Mouse (Mus musculus): ENCODE results near the gene Phf19.

- TF ChIP-seq CHD2 (IDR thresholded peaks at IDR 0.05; ENCODE audit: low read depth, low read length) (no peak), HCFC1 (IDR thresholded peaks at IDR 0.05; ENCODE audit: borderline replicate concordance, insufficient read depth, low read length) (no peak), ZC3H11A (IDR thresholded peaks at IDR 0.05; ENCODE audit: borderline replicate concordance, low read depth, low read length) (no peak), MAFK (IDR thresholded peaks at IDR 0.05; ENCODE audit: insufficient read depth, low read depth, low read length) (no peak), ZNF384 (IDR thresholded peaks at IDR 0.05; ENCODE audit: low read depth, low read length) (no peak)
These were observed 66.1 kb downstream of the Phf19 start for GRCm38 (mm10) chr2:34847702-34848101.

Measured in ES-E14 (cell line).